Mouse (Mus musculus): ENCODE results near the gene R3hcc1l. TPM values are rescaled to one million over a fixed set of nuclear protein-coding genes. Genes with fewer than 3 reads are reported as not detected.

R3hcc1l gene
- 23.9 and 24.9 TPM in 2 replicates for polyA plus RNA-seq (2016; fragmentation: Nextera tagmentation; extraction: Ambion mirVana)

DNA sequence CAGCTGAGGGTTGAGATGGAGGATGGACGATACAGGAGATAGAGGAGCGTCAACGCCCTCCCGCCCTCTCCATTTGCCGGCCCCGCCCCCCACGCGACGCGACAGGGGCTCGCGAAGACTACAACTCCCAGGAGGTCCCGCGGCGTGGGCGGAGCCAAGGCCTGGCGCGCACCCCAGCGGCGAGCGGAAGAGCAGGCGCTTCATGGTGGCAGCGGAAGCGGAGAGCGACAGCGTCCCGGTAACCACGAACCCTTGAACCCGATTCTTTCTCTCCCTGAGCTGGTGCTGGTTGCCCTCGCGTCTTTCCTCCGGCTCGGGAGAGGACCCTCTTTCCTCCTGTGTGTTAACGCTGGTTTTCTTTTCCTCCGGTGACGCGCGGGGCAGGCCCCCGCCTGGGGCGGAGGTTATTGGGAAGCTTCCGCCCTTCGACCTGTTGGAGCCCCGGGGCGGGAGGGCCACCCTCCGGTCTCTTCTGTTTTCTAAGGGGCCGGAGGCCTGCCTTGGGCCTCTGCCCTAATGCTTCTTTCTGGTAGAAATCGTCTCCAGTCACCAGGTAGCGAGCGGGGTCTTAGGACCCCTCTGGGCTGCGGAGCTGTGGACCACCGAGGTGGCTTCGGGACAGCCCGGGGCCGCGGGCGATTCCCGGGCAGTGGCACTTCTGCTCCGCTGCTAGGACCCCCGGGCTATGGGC, at the start of gene R3hcc1l:
R3hcc1l (plus strand) TSS at position 140 of the 691 bp plus-strand sequence.
- Histone ChIP-seq H3K27ac (replicated peaks) (peak within 1 kb of the TSS; percentile 92), H3K27me3 (replicated peaks; ENCODE audit: low read depth, poor library complexity, severe bottlenecking) (no peaks in the 10 kb centered on the region), H3K4me1 (peaks cover 19% of the 10 kb centered on the region), H3K9me3 (no peaks in the 10 kb centered on the region), H3K36me3 (replicated peaks) (no peaks in the 10 kb centered on the region), H3K4me3 (peak within 1 kb of the TSS; percentile 95)
- DNase-seq (ENCODE audit: low spot score) = peak; percentile 96
- WGBS = under 1% methylated on average over 59 of the region's 59 CpGs

DNA sequence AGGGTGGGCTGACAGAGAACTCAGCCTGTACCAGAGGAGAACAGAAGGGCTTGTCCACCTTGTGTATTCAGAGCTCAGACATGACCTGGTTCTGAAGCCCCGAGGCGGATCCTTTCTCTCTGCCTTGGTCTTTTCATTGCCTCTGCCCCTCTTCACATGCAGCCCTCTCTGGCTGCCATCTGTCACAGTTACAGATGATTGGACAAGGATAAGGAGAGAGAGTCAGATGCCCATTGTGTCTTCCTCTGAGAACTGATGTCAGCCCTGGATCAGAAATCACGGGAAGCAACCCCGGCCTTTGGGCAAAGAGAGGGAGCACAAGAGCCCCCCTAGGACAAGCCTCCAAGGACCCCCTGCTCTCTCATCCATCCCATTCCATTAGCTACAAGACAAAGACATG, 47.0 kb upstream of the R3hcc1l start:
- WGBS = 84% methylated on average over 4 of the region's 4 CpGs
- no peaks in the 10 kb centered on the region for H3K9me3 ChIP-seq

GRCm38 (mm10) chr19:42472831-42473230, 45.7 kb upstream of the R3hcc1l start:
- WGBS = 32% methylated on average over 11 of the region's 11 CpGs
- no peaks in the 10 kb centered on the region for H3K4me1 ChIP-seq
- H3K36me3 ChIP-seq (replicated peaks) = no peaks in the 10 kb centered on the region
- peak; percentile 61 for DNase-seq (ENCODE audit: low spot score)
- H3K27me3 ChIP-seq (replicated peaks; ENCODE audit: low read depth, poor library complexity, severe bottlenecking) = no peaks in the 10 kb centered on the region
- no peak overlapping the region for H3K4me3 ChIP-seq
- no peaks in the 10 kb centered on the region for H3K9me3 ChIP-seq
- H3K27ac ChIP-seq (replicated peaks) = no peak overlapping the region

More for the DNA sequence above, 47.0 kb upstream of the R3hcc1l start:
- Histone ChIP-seq H3K27ac (replicated peaks) (no peak overlapping the region), H3K36me3 (replicated peaks) (no peaks in the 10 kb centered on the region), H3K27me3 (replicated peaks; ENCODE audit: low read depth, poor library complexity, severe bottlenecking) (no peaks in the 10 kb centered on the region), H3K4me1 (no peaks in the 10 kb centered on the region), H3K4me3 (no peak overlapping the region)
- DNase-seq (ENCODE audit: low spot score) = no peak

- no peak overlapping the region for H3K27ac ChIP-seq (replicated peaks)
Observed at GRCm38 (mm10) chr19:42477769-42478168, 40.8 kb upstream of the R3hcc1l start.

DNA sequence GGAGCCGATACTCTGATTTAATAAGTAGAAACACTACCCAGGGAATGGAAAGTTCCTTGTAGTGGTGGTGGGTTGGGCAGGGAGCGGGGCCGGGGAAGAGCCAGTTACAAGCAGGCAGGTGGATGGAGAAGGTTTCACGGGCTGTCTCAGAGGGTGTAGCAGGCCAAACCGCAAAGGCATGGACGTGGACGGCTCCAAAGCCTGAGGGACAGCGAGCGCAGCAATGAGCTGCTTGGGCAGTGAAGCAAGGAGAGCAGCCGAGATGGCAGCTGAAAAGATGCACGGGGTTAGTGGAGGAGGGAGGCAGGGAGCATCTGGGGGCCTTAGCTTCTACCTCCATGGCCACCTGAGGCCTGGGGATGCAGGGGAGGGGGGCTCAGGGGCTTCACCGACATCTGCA, 40.3 kb upstream of the R3hcc1l start:
- H3K4me1 ChIP-seq = no peaks in the 10 kb centered on the region
- no peaks in the 10 kb centered on the region for H3K36me3 ChIP-seq (replicated peaks)
- no peaks in the 10 kb centered on the region for H3K9me3 ChIP-seq
- H3K27me3 ChIP-seq (replicated peaks; ENCODE audit: low read depth, poor library complexity, severe bottlenecking) = no peaks in the 10 kb centered on the region
- DNase-seq (ENCODE audit: low spot score) = no peak
- H3K4me3 ChIP-seq = no peak overlapping the region
- no peak overlapping the region for H3K27ac ChIP-seq (replicated peaks)
- 49% methylated on average over 12 of the region's 12 CpGs for WGBS

More at GRCm38 (mm10) chr19:42477769-42478168, 40.8 kb upstream of the R3hcc1l start:
- H3K27me3 ChIP-seq (replicated peaks; ENCODE audit: low read depth, poor library complexity, severe bottlenecking) = no peaks in the 10 kb centered on the region
- H3K36me3 ChIP-seq (replicated peaks) = no peaks in the 10 kb centered on the region
- no peaks in the 10 kb centered on the region for H3K9me3 ChIP-seq
- no peak for DNase-seq (ENCODE audit: low spot score)
- 81% methylated on average over 5 of the region's 5 CpGs for WGBS
- H3K4me3 ChIP-seq = no peak overlapping the region
- H3K4me1 ChIP-seq = no peaks in the 10 kb centered on the region

GRCm38 (mm10) chr19:42485443-42485842, 33.1 kb upstream of the R3hcc1l start:
- DNase-seq (ENCODE audit: low spot score) = no peak
- no peaks in the 10 kb centered on the region for H3K27me3 ChIP-seq (replicated peaks; ENCODE audit: low read depth, poor library complexity, severe bottlenecking)
- H3K4me1 ChIP-seq = no peaks in the 10 kb centered on the region
- H3K9me3 ChIP-seq = no peaks in the 10 kb centered on the region
- WGBS = 74% methylated on average over 7 of the region's 7 CpGs
- H3K4me3 ChIP-seq = no peak overlapping the region
- H3K27ac ChIP-seq (replicated peaks) = no peak overlapping the region
- H3K36me3 ChIP-seq (replicated peaks) = no peaks in the 10 kb centered on the region

- no peak overlapping the region for H3K27ac ChIP-seq (replicated peaks)
- H3K4me3 ChIP-seq = no peak overlapping the region
- H3K9me3 ChIP-seq = no peaks in the 10 kb centered on the region
- DNase-seq (ENCODE audit: low spot score) = no peak
- 82% methylated on average over 3 of the region's 3 CpGs for WGBS
- H3K36me3 ChIP-seq (replicated peaks) = no peaks in the 10 kb centered on the region
- no peaks in the 10 kb centered on the region for H3K4me1 ChIP-seq
- 0 out of 2 replicates have a peak, but pooled peaks cover 7% of the 10 kb centered on the region for H3K27me3 ChIP-seq (replicated peaks; ENCODE audit: low read depth, poor library complexity, severe bottlenecking)
Observed at GRCm38 (mm10) chr19:42487261-42487660, 31.3 kb upstream of the R3hcc1l start.

DNA sequence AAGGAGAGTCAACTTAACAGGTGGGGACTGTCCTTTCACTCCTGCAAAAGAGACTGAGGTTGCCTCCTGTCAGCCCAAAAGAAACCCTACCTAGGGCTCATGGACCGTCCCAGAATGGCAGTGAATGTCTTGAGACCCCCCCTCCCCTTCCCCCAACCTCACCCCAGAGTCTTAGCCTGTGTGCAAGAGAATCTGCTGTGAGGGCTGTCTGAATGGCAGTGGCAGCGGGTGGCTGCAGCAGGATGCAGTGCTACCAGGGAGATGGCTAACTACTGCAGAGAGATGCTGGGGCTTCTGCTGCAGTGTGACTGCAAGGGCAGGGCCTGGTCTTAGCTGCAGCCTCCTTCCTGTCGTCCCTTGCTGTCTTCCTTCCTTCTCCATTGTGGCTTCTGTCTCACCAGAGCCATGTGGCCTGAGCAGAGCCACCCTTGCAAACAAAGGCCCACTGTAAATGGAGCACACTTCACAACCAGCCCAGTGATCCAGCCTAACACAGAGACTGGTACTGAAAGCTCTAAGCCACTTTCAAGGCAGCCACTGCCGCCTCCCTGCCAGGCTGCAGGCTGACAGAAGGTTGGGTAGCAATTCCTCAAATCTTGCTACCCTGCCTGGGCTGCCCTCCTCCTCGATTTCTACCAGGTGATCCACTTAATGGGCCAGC, 25.2 kb upstream of the R3hcc1l start:
- WGBS = 32% methylated on average over 5 of the region's 5 CpGs
- Histone ChIP-seq H3K27me3 (replicated peaks; ENCODE audit: low read depth, poor library complexity, severe bottlenecking) (0 out of 2 replicates have a peak, but pooled peaks cover 7% of the 10 kb centered on the region), H3K4me3 (no peak overlapping the region), H3K9me3 (no peaks in the 10 kb centered on the region), H3K4me1 (peaks cover 12% of the 10 kb centered on the region), H3K27ac (replicated peaks) (0 out of 2 replicates have a peak overlapping the region, but pooled peaks have one; percentile 5), H3K36me3 (replicated peaks) (no peaks in the 10 kb centered on the region)
- no peak for DNase-seq (ENCODE audit: low spot score)

DNA sequence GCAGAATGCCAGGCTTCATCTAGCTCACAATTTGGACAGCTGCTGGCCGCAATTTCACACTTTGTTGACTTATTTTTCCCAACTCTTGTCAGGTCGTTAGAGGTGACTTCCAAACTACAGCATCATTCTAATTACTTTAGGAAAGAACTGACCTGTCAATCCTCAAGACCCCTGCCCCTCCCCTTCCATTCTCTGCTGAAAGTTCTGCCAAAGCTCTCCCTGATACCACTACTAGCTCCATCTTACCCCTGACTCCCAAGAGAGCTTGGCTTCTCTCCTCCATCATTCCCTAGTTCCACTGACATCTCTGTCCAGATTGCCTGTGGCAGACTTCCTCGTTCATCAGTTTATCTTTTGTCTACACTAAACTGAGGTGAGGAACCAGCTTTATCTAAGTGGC, 14.4 kb upstream of the R3hcc1l start:
- DNase-seq (ENCODE audit: low spot score) = no peak
- 65% methylated on average over 3 of the region's 3 CpGs for WGBS
- Histone ChIP-seq H3K27me3 (replicated peaks; ENCODE audit: low read depth, poor library complexity, severe bottlenecking) (no peaks in the 10 kb centered on the region), H3K27ac (replicated peaks) (no peak overlapping the region), H3K4me3 (no peak overlapping the region), H3K9me3 (no peaks in the 10 kb centered on the region), H3K36me3 (replicated peaks) (no peaks in the 10 kb centered on the region), H3K4me1 (no peaks in the 10 kb centered on the region)

GRCm38 (mm10) chr19:42509625-42510024, 8.9 kb upstream of the R3hcc1l start:
- Histone ChIP-seq H3K9me3 (no peaks in the 10 kb centered on the region), H3K4me3 (no peak overlapping the region), H3K27me3 (replicated peaks; ENCODE audit: low read depth, poor library complexity, severe bottlenecking) (no peaks in the 10 kb centered on the region), H3K4me1 (no peaks in the 10 kb centered on the region), H3K27ac (replicated peaks) (no peak overlapping the region), H3K36me3 (replicated peaks) (no peaks in the 10 kb centered on the region)
- no peak for DNase-seq (ENCODE audit: low spot score)
- 89% methylated on average over 9 of the region's 9 CpGs for WGBS

DNA sequence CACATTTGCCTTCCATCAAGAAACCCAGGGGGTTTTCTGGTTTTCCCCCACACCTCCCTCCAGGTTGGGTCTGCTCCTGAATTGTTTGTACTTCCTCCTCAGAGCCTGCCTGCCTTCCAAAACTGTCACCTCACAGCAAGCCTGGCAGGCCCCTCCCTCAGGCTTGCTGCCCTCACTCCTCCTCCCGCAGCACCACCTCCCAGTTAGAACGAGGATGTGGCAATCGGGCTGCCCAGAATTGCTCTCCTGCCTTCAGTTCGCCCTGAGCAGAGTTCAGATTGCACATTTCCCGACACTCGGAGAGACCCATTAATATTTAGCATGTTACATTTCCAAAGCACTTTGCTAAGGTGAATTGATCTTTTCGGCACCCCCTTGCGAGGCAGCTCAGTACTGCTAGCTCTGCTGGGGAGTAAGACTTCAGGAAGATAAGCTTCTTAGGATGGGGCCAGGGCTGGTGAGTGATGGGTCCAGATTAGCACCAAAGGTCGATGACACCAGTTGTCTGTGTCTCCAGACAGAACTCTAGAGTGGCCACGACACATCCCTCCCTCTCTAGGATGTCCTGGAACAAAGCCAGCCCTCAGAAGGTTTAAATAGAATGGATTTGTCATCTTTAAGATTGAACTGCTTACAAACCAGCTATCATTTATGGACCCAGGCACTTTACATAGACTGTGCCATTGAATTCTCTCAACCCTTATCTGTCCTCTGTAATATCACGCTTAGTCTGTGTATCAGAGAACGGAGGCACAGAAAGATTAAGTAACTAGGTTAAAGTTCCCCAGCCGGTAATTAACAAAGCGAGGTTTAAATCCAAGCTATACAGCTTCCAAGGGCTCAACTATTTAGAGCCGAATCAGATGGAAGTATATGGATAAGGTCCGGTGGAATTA, 8.0 kb upstream of the R3hcc1l start:
- 64% methylated on average over 16 of the region's 16 CpGs for WGBS
- Histone ChIP-seq H3K4me3 (no peak overlapping the region), H3K36me3 (replicated peaks) (no peaks in the 10 kb centered on the region), H3K27me3 (replicated peaks; ENCODE audit: low read depth, poor library complexity, severe bottlenecking) (no peaks in the 10 kb centered on the region), H3K27ac (replicated peaks) (no peak overlapping the region), H3K4me1 (no peaks in the 10 kb centered on the region), H3K9me3 (no peaks in the 10 kb centered on the region)
- DNase-seq (ENCODE audit: low spot score) = no peak

GRCm38 (mm10) chr19:42515656-42516055, 2.9 kb upstream of the R3hcc1l start:
- Histone ChIP-seq H3K36me3 (replicated peaks) (no peaks in the 10 kb centered on the region), H3K4me3 (no peak overlapping the region), H3K9me3 (no peaks in the 10 kb centered on the region), H3K27me3 (replicated peaks; ENCODE audit: low read depth, poor library complexity, severe bottlenecking) (no peaks in the 10 kb centered on the region), H3K27ac (replicated peaks) (no peak overlapping the region), H3K4me1 (peaks cover 16% of the 10 kb centered on the region)
- 93% methylated on average over 8 of the region's 8 CpGs for WGBS
- DNase-seq (ENCODE audit: low spot score) = no peak
